Mouse (Mus musculus): ENCODE measurements around the gene Six6. TPM values are rescaled to one million over a fixed set of nuclear protein-coding genes. Genes with fewer than 3 reads are reported as not detected.

Six6 gene
- total and polyA plus RNA-seq, 3 experiments, result 0.16 TPM; not detected in 2

GRCm38 (mm10) chr12:72943574-72944110, 4.0 kb downstream of the Six6 start:
- H3K36me3 ChIP-seq (replicated peaks), result no peaks in the 10 kb centered on the region
- DNase-seq (ENCODE audit: low spot score) (no peak), ATAC-seq (ENCODE audit: extremely low read depth, insufficient number of reproducible peaks, low FRiP score, poor library complexity, severe bottlenecking) (no peak)
- no peak overlapping the region for H3K4me3 ChIP-seq (ENCODE audit: low read depth, low read length)
- H3K9me3 ChIP-seq (replicated peaks), result no peaks in the 10 kb centered on the region
- peaks cover 21% of the 10 kb centered on the region for H3K27me3 ChIP-seq (ENCODE audit: insufficient read depth, low read length)
- H3K4me1 ChIP-seq (ENCODE audit: insufficient read depth, low read depth, low read length), result no peaks in the 10 kb centered on the region
- TF ChIP-seq TAL1 (conservative IDR thresholded peaks at IDR 0.05; ENCODE audit: low read depth, low read length), result no peak
- TF ChIP-seq GATA1 (IDR thresholded peaks at IDR 0.05; ENCODE audit: borderline replicate concordance, low read length), result no peak
- no peak for TF ChIP-seq POLR2AphosphoS5 (IDR thresholded peaks at IDR 0.05; ENCODE audit: insufficient replicate concordance, low read depth, low read length)
- TF ChIP-seq CTCF (IDR thresholded peaks at IDR 0.05; ENCODE audit: low read depth, low read length), result no peak
- no peak for TF ChIP-seq GATA2 (IDR thresholded peaks at IDR 0.05; ENCODE audit: borderline replicate concordance, low read depth, low read length)

GRCm38 (mm10) chr12:72944411-72945225, 4.9 kb downstream of the Six6 start:
- peaks cover 18% of the 10 kb centered on the region for H3K27me3 ChIP-seq (ENCODE audit: insufficient read depth, low read length)
- H3K9me3 ChIP-seq (replicated peaks), result no peaks in the 10 kb centered on the region
- H3K36me3 ChIP-seq (replicated peaks), result no peaks in the 10 kb centered on the region
- no peak for TF ChIP-seq POLR2AphosphoS5 (IDR thresholded peaks at IDR 0.05; ENCODE audit: insufficient replicate concordance, low read depth, low read length)
- DNase-seq (ENCODE audit: low spot score) (no peak), ATAC-seq (ENCODE audit: extremely low read depth, insufficient number of reproducible peaks, low FRiP score, poor library complexity, severe bottlenecking) (no peak)
- no peaks in the 10 kb centered on the region for H3K4me1 ChIP-seq (ENCODE audit: insufficient read depth, low read depth, low read length)
- H3K4me3 ChIP-seq (ENCODE audit: low read depth, low read length), result no peak overlapping the region

GRCm38 (mm10) chr12:72945301-72946063, 5.8 kb downstream of the Six6 start:
- Histone ChIP-seq H3K36me3 (replicated peaks) (no peaks in the 10 kb centered on the region), H3K4me1 (ENCODE audit: insufficient read depth, low read depth, low read length) (no peaks in the 10 kb centered on the region), H3K27me3 (ENCODE audit: insufficient read depth, low read length) (peaks cover 12% of the 10 kb centered on the region), H3K9me3 (replicated peaks) (no peaks in the 10 kb centered on the region), H3K4me3 (ENCODE audit: low read depth, low read length) (0 out of 2 replicates have a peak overlapping the region, but pooled peaks have one; percentile 18)
- ATAC-seq (ENCODE audit: extremely low read depth, insufficient number of reproducible peaks, low FRiP score, poor library complexity, severe bottlenecking) (no peak), DNase-seq (ENCODE audit: low spot score) (no peak)
- no peak for TF ChIP-seq CTCF (IDR thresholded peaks at IDR 0.05; ENCODE audit: low read depth, low read length)

GRCm38 (mm10) chr12:72946064-72946395, 6.3 kb downstream of the Six6 start:
- TF ChIP-seq TAL1 (conservative IDR thresholded peaks at IDR 0.05; ENCODE audit: low read depth, low read length) (no peak), GATA2 (IDR thresholded peaks at IDR 0.05; ENCODE audit: borderline replicate concordance, low read depth, low read length) (no peak), CTCF (IDR thresholded peaks at IDR 0.05; ENCODE audit: low read depth, low read length) (no peak), GATA1 (IDR thresholded peaks at IDR 0.05; ENCODE audit: borderline replicate concordance, low read length) (no peak), POLR2AphosphoS5 (IDR thresholded peaks at IDR 0.05; ENCODE audit: insufficient replicate concordance, low read depth, low read length) (no peak)
- DNase-seq (ENCODE audit: low spot score), result no peak
- ATAC-seq (ENCODE audit: extremely low read depth, insufficient number of reproducible peaks, low FRiP score, poor library complexity, severe bottlenecking), result no peak
- H3K4me3 ChIP-seq (ENCODE audit: low read depth, low read length), result no peak overlapping the region
- no peaks in the 10 kb centered on the region for H3K9me3 ChIP-seq (replicated peaks)
- H3K36me3 ChIP-seq (replicated peaks), result no peaks in the 10 kb centered on the region
- no peaks in the 10 kb centered on the region for H3K4me1 ChIP-seq (ENCODE audit: insufficient read depth, low read depth, low read length)
- H3K27me3 ChIP-seq (ENCODE audit: insufficient read depth, low read length), result peaks cover 11% of the 10 kb centered on the region

- ATAC-seq (ENCODE audit: extremely low read depth, insufficient number of reproducible peaks, low FRiP score, poor library complexity, severe bottlenecking) (no peak), DNase-seq (ENCODE audit: low spot score) (no peak)
- no peaks in the 10 kb centered on the region for H3K4me1 ChIP-seq (ENCODE audit: insufficient read depth, low read depth, low read length)
- no peak overlapping the region for H3K4me3 ChIP-seq (ENCODE audit: low read depth, low read length)
- H3K36me3 ChIP-seq (replicated peaks), result no peaks in the 10 kb centered on the region
- TF ChIP-seq TAL1 (conservative IDR thresholded peaks at IDR 0.05; ENCODE audit: low read depth, low read length) (no peak), GATA1 (IDR thresholded peaks at IDR 0.05; ENCODE audit: borderline replicate concordance, low read length) (no peak), GATA2 (IDR thresholded peaks at IDR 0.05; ENCODE audit: borderline replicate concordance, low read depth, low read length) (no peak), CTCF (IDR thresholded peaks at IDR 0.05; ENCODE audit: low read depth, low read length) (no peak), POLR2AphosphoS5 (IDR thresholded peaks at IDR 0.05; ENCODE audit: insufficient replicate concordance, low read depth, low read length) (no peak)
- no peaks in the 10 kb centered on the region for H3K9me3 ChIP-seq (replicated peaks)
- peaks cover 7% of the 10 kb centered on the region for H3K27me3 ChIP-seq (ENCODE audit: insufficient read depth, low read length)
These were observed 7.1 kb downstream of the Six6 start for GRCm38 (mm10) chr12:72946805-72947204.

- no peak overlapping the region for H3K4me3 ChIP-seq (ENCODE audit: low read depth, low read length)
- TF ChIP-seq GATA2 (IDR thresholded peaks at IDR 0.05; ENCODE audit: borderline replicate concordance, low read depth, low read length), result no peak
- no peak for TF ChIP-seq GATA1 (IDR thresholded peaks at IDR 0.05; ENCODE audit: borderline replicate concordance, low read length)
- TF ChIP-seq TAL1 (conservative IDR thresholded peaks at IDR 0.05; ENCODE audit: low read depth, low read length), result no peak
- no peak for TF ChIP-seq CTCF (IDR thresholded peaks at IDR 0.05; ENCODE audit: low read depth, low read length)
- TF ChIP-seq POLR2AphosphoS5 (IDR thresholded peaks at IDR 0.05; ENCODE audit: insufficient replicate concordance, low read depth, low read length), result no peak
- H3K27me3 ChIP-seq (ENCODE audit: insufficient read depth, low read length), result peaks cover 6% of the 10 kb centered on the region
- DNase-seq (ENCODE audit: low spot score) (no peak), ATAC-seq (ENCODE audit: extremely low read depth, insufficient number of reproducible peaks, low FRiP score, poor library complexity, severe bottlenecking) (no peak)
- no peaks in the 10 kb centered on the region for H3K9me3 ChIP-seq (replicated peaks)
- H3K36me3 ChIP-seq (replicated peaks), result no peaks in the 10 kb centered on the region
- H3K4me1 ChIP-seq (ENCODE audit: insufficient read depth, low read depth, low read length), result no peaks in the 10 kb centered on the region
These were observed 7.6 kb downstream of the Six6 start for GRCm38 (mm10) chr12:72947335-72947734.

All from G1E (cell line).